Mouse (Mus musculus): ENCODE data around the gene Eef1akmt4. TPM values are rescaled to one million over a fixed set of nuclear protein-coding genes. Genes with fewer than 3 reads are reported as not detected.

Eef1akmt4 gene
- polyA plus RNA-seq, 1 experiment from 2014 or later: 39.5 TPM

- H3K4me3 ChIP-seq: peak overlapping the region; percentile 96
- peak overlapping the region; percentile 95 for H3K27ac ChIP-seq
- no peaks in the 10 kb centered on the region for H3K27me3 ChIP-seq (ENCODE audit: insufficient read depth, poor library complexity, severe bottlenecking)
- H3K36me3 ChIP-seq: peaks cover 31% of the 10 kb centered on the region
- peak; percentile 91 for DNase-seq (ENCODE audit: low spot score)
- under 1% methylated on average over 28 of the region's 28 CpGs for WGBS
- no peaks in the 10 kb centered on the region for H3K9me3 ChIP-seq
- peaks cover 21% of the 10 kb centered on the region for H3K4me1 ChIP-seq
These were observed 664 bp upstream of the Eef1akmt4 start for GRCm38 (mm10) chr16:20610501-20611356.

- Histone ChIP-seq H3K27me3 (ENCODE audit: insufficient read depth, poor library complexity, severe bottlenecking) (peaks cover 59% of the 10 kb centered on the region), H3K4me1 (peaks cover 36% of the 10 kb centered on the region), H3K4me3 (peak overlapping the region; percentile 77), H3K9me3 (no peaks in the 10 kb centered on the region), H3K27ac (no peak overlapping the region), H3K36me3 (0 out of 2 replicates have a peak, but pooled peaks cover 7% of the 10 kb centered on the region)
- WGBS: 2% methylated on average over 82 of the region's 83 CpGs
- no peak for DNase-seq (ENCODE audit: low spot score)
These were observed 8.4 kb downstream of the Eef1akmt4 start for GRCm38 (mm10) chr16:20619541-20620398.

DNA sequence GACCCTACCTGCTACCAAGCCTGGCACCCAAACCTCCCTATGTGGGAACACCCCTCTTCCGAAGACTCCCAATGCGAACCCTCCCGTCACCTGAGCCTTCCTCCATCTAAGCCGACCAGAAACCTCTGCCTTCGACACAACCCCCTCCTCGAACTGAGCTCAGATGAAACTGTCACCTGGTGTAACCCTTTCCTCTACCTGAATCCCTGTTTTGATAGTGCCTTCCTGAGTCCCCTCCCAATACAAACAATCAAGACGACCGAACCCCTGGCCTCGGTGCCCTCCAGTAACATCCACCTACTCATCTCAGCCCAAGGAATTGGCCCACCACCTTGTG is 9.0 kb downstream of the Eef1akmt4 start:
- DNase-seq (ENCODE audit: low spot score): no peak
- H3K9me3 ChIP-seq: no peaks in the 10 kb centered on the region
- H3K27me3 ChIP-seq (ENCODE audit: insufficient read depth, poor library complexity, severe bottlenecking): peaks cover 59% of the 10 kb centered on the region
- under 1% methylated on average over 9 of the region's 9 CpGs for WGBS
- H3K27ac ChIP-seq: no peak overlapping the region
- H3K4me3 ChIP-seq: peak overlapping the region; percentile 77
- H3K36me3 ChIP-seq: 0 out of 2 replicates have a peak, but pooled peaks cover 7% of the 10 kb centered on the region
- H3K4me1 ChIP-seq: peaks cover 36% of the 10 kb centered on the region

GRCm38 (mm10) chr16:20620751-20621190 is 9.4 kb downstream of the Eef1akmt4 start:
- H3K9me3 ChIP-seq: no peaks in the 10 kb centered on the region

DNA sequence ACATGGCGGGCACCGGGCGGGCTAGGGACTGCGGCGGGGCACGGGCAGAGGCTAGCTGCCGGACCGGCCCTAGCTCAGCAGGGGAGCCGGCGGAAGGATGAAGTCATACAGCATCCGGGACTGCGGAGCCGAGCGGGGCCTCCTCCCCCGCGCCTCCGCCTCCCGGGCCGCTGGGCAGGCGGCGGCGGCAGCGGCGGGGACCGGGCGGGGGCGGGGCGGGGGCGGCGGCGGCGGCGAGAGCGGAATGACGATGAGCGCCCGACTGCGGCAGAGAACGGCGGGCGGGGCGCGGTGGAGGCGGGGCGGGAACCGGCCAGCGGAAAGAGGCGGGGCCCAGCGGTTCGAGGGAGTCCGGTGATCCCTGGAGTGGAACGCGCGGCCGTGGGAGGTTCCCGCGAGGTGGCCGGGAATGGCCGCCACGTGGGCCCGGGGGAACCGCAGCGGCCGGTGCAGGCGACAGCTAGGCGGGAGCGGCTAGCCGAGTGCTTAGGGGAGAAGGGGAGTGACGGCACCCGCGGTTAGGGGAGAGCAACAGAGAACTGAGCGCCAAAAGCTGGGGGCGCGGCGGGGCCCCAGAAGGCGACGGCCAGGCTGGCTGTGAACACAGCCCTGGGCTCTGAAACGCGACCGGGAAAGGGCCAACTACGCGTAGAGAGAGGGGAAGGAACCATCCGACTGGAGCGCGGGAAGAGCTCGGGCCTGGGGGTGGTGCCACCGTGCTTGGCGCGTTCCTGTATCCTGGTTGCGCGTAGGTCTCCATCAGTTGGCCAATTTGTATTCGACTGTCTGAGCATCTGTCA is 10.0 kb downstream of the Eef1akmt4 start, which contains the start of gene Camk2n2:
Gene Camk2n2 (minus strand): TSS at position 97 of the 800 bp plus-strand sequence.
- Histone ChIP-seq H3K9me3 (no peaks in the 10 kb centered on the region), H3K4me1 (peaks cover 36% of the 10 kb centered on the region), H3K27me3 (ENCODE audit: insufficient read depth, poor library complexity, severe bottlenecking) (peaks cover 59% of the 10 kb centered on the region), H3K27ac (peak within 1 kb of the TSS; percentile 84), H3K4me3 (peak within 1 kb of the TSS; percentile 77), H3K36me3 (0 out of 2 replicates have a peak, but pooled peaks cover 5% of the 10 kb centered on the region)
- under 1% methylated on average over 92 of the region's 92 CpGs for WGBS
- no peak for DNase-seq (ENCODE audit: low spot score)

More at GRCm38 (mm10) chr16:20620751-20621190, 9.4 kb downstream of the Eef1akmt4 start:
- Histone ChIP-seq H3K4me3 (peak overlapping the region; percentile 77), H3K4me1 (peaks cover 36% of the 10 kb centered on the region), H3K27me3 (ENCODE audit: insufficient read depth, poor library complexity, severe bottlenecking) (peaks cover 59% of the 10 kb centered on the region), H3K27ac (peak overlapping the region; percentile 84), H3K36me3 (0 out of 2 replicates have a peak, but pooled peaks cover 7% of the 10 kb centered on the region)
- under 1% methylated on average over 30 of the region's 32 CpGs for WGBS
- DNase-seq (ENCODE audit: low spot score): no peak

- H3K36me3 ChIP-seq: 0 out of 2 replicates have a peak, but pooled peaks cover 5% of the 10 kb centered on the region
- H3K9me3 ChIP-seq: no peaks in the 10 kb centered on the region
- DNase-seq (ENCODE audit: low spot score): peak; percentile 85
- H3K27me3 ChIP-seq (ENCODE audit: insufficient read depth, poor library complexity, severe bottlenecking): peaks cover 59% of the 10 kb centered on the region
- H3K27ac ChIP-seq: peak overlapping the region; percentile 84
- under 1% methylated on average over 37 of the region's 37 CpGs for WGBS
- H3K4me1 ChIP-seq: peaks cover 36% of the 10 kb centered on the region
- H3K4me3 ChIP-seq: peak overlapping the region; percentile 77
These were observed 10.7 kb downstream of the Eef1akmt4 start for GRCm38 (mm10) chr16:20621991-20622685.

DNA sequence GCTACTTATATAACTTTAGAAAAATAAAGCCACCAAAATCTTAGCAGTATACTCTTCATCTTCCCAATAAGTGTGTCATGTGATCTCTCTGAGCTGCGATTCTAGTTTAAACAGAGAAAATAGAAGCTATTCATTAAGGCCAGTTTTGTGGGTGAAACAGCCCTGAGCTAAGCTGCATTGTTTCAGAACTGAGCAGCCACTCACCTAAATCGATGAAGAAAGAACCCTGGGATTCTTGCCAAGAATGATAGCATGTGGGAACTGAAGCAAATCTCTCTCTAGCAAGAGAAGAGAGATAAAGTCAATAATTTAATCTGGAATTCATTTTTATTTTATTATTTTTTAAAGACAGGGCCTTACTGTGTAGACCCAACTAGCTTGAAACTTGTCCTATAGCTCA is 11.8 kb downstream of the Eef1akmt4 start:
- H3K36me3 ChIP-seq: 0 out of 2 replicates have a peak, but pooled peaks cover 4% of the 10 kb centered on the region
- no peak for DNase-seq (ENCODE audit: low spot score)
- H3K4me3 ChIP-seq: no peak overlapping the region
- no peak overlapping the region for H3K27ac ChIP-seq
- peaks cover 51% of the 10 kb centered on the region for H3K27me3 ChIP-seq (ENCODE audit: insufficient read depth, poor library complexity, severe bottlenecking)
- peaks cover 36% of the 10 kb centered on the region for H3K4me1 ChIP-seq
- no peaks in the 10 kb centered on the region for H3K9me3 ChIP-seq
- WGBS: 69% methylated on average over 2 of the region's 2 CpGs

- peaks cover 32% of the 10 kb centered on the region for H3K27me3 ChIP-seq (ENCODE audit: insufficient read depth, poor library complexity, severe bottlenecking)
- WGBS: 55% methylated on average over 11 of the region's 11 CpGs
- H3K27ac ChIP-seq: no peak overlapping the region
- H3K4me1 ChIP-seq: peaks cover 10% of the 10 kb centered on the region; the same call in 1 of the 2 replicates
- H3K9me3 ChIP-seq: no peaks in the 10 kb centered on the region
- DNase-seq (ENCODE audit: low spot score): no peak
- H3K4me3 ChIP-seq: no peak overlapping the region
- H3K36me3 ChIP-seq: no peaks in the 10 kb centered on the region
These were observed 17.5 kb downstream of the Eef1akmt4 start for GRCm38 (mm10) chr16:20628871-20629391.

DNA sequence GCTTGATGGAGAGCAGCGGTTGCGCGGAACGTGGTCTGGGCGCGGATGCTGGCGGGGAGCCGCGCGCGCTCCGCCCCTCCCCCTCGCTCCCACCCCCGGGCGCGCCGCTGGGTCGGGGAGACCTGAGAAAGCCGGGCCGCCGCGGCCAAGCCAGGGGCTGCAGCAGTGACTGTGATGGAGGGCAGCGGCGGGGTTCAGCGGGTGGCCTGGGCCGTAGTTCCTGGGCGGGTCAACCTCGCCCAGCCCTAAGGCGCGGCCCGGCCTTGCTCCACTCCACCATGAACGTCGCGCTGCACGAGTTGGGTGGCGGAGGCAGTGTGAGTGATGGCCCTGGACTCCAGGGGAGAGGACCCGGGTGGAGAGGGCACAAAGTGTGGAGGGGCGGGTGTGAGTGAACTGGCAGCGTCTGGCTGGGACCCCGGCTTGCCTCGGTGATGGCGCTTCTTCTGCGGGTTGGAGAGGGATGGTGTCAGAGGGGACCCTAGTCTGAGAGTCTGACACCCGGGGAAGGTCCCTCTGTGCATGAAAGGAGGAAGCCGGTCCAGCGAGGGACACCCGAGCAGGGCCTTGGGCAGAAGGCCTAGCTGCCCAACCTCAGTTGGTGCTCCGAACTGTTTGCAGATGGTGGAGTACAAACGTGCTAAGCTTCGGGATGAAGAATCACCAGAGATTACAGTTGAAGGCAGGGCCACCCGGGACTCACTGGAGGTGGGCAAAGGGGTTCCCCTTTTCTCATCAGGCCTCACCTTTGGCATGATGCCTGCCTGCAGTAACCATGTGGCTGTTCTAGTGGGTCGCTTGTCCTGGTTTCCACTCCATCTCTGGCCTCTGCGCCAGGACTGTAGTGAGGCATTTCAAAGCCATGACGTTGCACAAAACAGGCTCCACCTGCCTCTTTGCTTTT is 18.6 kb downstream of the Eef1akmt4 start, which contains the start of gene Ece2:
Gene Ece2 (plus strand): TSS at position 98 of the 904 bp plus-strand sequence.
- H3K36me3 ChIP-seq: no peaks in the 10 kb centered on the region
- peak within 1 kb of the TSS; percentile 80 for H3K27ac ChIP-seq
- peaks cover 32% of the 10 kb centered on the region for H3K27me3 ChIP-seq (ENCODE audit: insufficient read depth, poor library complexity, severe bottlenecking)
- WGBS: 7% methylated on average over 53 of the region's 54 CpGs
- H3K9me3 ChIP-seq: no peaks in the 10 kb centered on the region
- no peak for DNase-seq (ENCODE audit: low spot score)
- H3K4me1 ChIP-seq: peaks cover 10% of the 10 kb centered on the region; the same call in 1 of the 2 replicates
- H3K4me3 ChIP-seq: peak within 1 kb of the TSS; percentile 73

- no peaks in the 10 kb centered on the region for H3K36me3 ChIP-seq
- WGBS: 80% methylated on average over 8 of the region's 8 CpGs
- DNase-seq (ENCODE audit: low spot score): no peak
- H3K27me3 ChIP-seq (ENCODE audit: insufficient read depth, poor library complexity, severe bottlenecking): no peaks in the 10 kb centered on the region
- H3K9me3 ChIP-seq: no peaks in the 10 kb centered on the region
- H3K4me1 ChIP-seq: no peaks in the 10 kb centered on the region
- H3K4me3 ChIP-seq: no peak overlapping the region
- H3K27ac ChIP-seq: no peak overlapping the region
These were observed 26.0 kb downstream of the Eef1akmt4 start for GRCm38 (mm10) chr16:20637410-20637809.

DNA sequence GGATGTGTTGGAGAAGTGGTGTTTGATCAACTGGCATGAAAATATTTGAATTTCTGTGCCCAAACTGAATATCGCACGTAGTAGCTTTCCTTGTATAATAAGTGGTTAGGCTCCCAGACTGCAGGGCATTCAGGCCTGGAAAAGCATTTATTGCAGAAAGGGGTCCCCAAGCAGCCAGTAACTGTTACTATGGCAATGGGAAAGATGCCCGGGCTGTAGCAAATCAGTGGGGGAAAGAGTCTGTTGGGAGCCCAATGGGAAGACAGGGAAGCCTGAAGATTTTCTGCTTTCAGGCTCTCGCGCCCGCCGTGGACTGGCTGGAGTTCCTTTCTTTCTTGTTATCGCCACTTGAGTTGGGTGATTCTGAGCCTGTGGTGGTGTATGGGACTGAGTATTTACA is 27.0 kb downstream of the Eef1akmt4 start:
- Histone ChIP-seq H3K4me3 (no peak overlapping the region), H3K4me1 (no peaks in the 10 kb centered on the region), H3K9me3 (no peaks in the 10 kb centered on the region), H3K27me3 (ENCODE audit: insufficient read depth, poor library complexity, severe bottlenecking) (no peaks in the 10 kb centered on the region), H3K36me3 (no peaks in the 10 kb centered on the region), H3K27ac (no peak overlapping the region)
- WGBS: 83% methylated on average over 8 of the region's 8 CpGs
- no peak for DNase-seq (ENCODE audit: low spot score)

All from heart, embryonic 10.5 days (tissue).